Mouse (Mus musculus): ENCODE results near the gene Gm6904.
"Not testable (repeated sequence)": the region's sequence is repeated elsewhere in the genome, so short reads cannot be mapped to it uniquely, and the experiment has no call there.

Gene Gm6904

DNA sequence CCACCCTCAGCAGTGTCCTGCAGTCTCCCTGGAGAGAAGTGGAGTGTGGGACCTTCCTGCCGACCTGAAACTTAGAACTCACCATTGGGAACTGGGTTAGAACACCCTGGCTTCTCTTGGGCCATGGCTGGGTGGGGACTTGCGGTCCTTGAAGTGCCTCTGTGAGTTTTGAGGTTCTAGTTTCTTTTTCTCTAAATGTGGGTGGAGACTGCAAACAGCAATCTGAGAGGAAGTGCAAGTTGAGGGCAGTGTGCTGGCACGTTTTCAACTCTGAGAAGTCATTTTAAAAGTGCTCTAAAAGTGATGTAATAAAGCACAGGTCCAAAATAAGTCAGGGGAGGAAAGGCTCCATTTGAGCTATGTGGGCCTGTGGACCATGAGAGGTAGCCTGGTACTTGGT lies at the start of gene Gm6904:
TSS of gene Gm6904 (minus strand) at position 161 of the 400 bp plus-strand sequence.
- in situ Hi-C loops (cut with MboI, MseI): no loop called here

DNA sequence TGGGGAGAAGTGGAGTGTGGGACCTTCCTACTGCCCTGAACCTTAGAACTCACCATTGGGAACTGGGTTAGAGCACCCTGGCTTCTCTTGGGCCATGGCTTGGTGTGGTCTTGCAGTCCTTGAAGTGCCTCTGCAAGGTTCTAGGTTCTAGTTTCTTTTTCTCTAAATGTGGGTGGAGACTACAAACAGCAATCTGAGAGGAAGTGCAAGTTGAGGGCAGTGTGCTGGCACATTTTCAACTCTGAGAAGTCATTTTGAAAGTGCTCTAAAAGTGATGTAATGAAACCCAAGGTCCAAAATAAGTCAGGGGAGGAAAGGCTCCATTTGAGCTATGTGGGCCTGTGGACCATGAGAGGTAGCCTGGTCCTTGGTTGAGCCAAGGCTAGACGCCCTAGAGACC lies 37.4 kb upstream of the Gm6904 start, which contains the start of gene Phf11a:
TSS of gene Phf11a (minus strand) at position 132 of the 400 bp plus-strand sequence.
- in situ Hi-C loops (cut with MboI, MseI): not testable (repeated sequence)

DNA sequence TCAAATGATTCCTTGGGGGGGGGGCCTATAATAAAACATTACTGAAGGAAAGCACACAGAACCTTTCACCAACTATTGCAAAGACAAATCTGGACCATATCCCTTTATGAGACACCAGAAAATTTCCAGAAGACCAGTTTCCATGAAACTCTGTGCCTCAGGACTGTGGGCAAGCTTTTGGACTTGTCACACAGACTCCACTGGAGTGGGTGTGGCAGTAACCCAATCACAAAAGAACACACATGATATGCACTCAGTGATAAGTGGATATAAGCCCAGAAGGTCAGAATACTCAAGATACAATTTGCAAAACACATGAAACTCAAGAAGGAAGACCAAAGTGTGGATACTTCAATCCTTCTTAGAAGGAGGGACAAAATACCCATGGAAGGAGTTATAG lies 31.8 kb upstream of the Gm6904 start:
- in situ Hi-C loops (cut with MboI, MseI): loop anchor here (5.0 kb wide), 1 partner anchor 46 kb away; no protein-coding TSS in a partner anchor

DNA sequence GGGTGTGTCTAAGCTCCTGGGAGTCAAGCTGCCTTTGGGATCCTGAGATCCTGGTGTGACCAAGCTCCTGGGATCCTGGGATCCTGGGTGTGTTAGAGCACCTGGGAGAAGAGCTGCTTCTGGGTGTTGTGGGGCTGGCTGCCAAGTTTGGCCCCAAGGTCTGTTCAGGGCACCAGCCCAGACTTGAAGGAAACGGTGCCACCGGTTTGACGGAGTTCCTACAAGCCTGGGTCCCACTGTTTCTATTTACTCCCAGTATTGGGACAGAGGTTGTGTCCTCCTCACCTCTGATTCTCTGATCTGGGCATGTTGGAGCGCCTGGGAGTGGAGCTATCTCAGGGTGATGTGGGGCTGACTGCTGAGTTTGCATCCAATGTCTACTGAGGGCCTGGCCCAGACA lies 14.9 kb upstream of the Gm6904 start:
- in situ Hi-C loops (cut with MboI, MseI): loop anchor here in 1 of 2 experiments (5.0 kb wide), 2 partner anchors 42 to 107 kb away; no protein-coding TSS in a partner anchor

DNA sequence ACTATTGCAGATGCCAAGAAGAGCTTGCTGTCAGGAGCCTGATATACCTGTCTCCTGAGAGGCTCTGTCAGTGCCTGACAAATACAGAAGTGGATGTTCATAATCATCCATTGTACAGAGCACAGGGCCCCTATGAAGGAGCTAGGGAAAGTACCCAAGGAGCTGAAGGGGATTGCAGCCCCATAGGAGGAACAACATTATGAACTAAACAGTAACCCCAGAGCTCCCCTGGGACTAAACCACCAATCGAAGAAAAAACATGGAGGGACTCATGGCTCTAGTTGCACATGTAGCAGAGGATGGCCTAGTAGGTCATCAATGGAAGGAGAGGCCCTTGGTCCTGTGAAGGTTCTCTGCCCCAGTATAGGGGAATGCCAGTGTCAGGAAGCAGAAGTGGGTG lies 4.2 kb downstream of the Gm6904 start:
- in situ Hi-C loops (cut with MboI, MseI): loop anchor here in 1 of 2 experiments (5.0 kb wide), 1 partner anchor 81 kb away; no protein-coding TSS in a partner anchor

DNA sequence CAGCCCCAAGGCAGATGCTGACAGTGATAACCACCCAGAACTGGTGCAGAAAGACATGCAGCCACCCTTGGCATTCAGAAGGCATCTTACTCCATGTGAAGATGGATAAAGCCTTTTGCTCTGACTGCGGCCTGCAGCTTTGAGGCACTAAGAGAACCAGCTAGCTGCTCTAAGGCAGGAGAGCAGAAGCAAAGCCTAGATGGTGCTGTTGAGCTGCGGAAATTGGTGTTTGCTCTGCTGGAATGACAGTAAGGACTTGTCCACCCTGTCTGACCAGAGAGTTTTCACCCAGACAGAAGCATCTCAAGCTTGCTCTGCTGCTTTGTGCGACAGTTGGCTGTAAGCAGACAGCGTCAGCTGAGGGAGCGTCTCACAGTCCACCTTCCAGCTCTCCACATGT lies 9.7 kb downstream of the Gm6904 start:
- in situ Hi-C loops (cut with MboI, MseI): not testable (repeated sequence)

DNA sequence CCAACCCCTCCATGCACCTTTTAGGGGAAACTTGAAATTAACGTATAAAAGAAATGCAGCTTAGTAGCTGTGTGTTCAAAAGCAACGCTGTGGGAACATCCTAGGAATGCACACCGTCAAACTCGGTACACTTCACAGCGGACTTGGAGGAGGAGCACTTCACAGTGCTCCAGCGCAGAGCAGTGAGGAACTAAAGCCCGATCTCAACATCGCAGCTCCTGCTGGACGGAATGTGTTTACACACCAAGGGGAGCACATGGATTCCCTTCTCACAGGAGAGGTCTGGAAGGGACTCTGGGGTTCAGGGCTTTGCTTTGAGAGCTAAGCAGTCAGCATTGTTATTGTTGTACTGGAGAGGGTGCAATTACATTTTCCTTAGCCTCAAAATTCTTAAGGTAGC lies 26.4 kb downstream of the Gm6904 start:
- in situ Hi-C loops (cut with MboI, MseI): no loop called here

DNA sequence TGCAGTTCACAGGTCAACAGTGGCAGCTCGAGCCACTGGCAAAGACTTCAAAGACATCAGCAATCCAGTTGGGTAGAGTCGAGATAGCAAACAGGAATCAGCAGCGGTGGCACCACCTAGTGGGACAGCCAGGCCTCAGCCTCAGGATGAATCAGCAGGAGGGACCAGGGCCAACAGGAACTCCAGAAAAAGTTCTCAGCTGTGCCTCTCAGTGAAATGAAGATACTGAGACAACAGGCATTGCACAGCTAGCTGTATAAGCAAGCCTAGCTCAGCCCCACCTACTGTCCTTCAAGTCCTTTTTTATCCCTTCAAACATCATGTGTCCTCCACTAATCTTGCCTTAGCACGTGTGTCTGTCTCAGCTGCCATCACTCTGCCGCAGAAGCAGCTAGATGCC lies 28.0 kb downstream of the Gm6904 start:
- in situ Hi-C loops (cut with MboI, MseI): no loop called here

DNA sequence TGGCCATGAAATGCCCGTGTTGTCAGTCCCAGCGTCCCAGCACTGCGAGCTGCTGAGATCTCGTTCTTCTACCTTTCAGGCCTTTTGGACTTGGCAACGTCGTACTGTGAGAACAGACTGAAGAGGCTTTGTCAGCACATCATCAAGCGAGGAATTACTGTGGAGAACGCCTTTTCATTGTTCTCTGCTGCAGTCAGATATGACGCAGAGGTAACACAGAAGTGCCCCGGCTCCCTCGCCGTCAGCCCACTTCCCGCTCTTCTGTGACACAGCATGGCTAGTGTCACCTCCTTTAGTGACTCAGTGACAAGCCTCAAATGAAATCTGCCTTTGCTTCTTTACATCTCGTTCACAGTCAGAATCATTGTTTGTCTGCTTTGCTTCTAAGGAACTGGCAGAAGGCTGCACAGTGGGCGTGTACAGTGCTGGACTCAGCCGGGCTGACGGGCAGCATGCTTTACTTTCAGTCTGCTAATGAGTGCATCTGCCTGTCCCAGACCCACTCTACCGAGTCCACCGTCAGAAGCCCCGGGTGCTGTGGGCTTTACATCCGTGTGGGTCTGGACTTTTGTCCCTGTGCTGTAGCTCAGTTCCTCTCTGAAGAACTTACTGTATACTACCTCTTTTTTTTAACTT lies 29.6 kb downstream of the Gm6904 start:
- in situ Hi-C loops (cut with MboI, MseI): no loop called here

DNA sequence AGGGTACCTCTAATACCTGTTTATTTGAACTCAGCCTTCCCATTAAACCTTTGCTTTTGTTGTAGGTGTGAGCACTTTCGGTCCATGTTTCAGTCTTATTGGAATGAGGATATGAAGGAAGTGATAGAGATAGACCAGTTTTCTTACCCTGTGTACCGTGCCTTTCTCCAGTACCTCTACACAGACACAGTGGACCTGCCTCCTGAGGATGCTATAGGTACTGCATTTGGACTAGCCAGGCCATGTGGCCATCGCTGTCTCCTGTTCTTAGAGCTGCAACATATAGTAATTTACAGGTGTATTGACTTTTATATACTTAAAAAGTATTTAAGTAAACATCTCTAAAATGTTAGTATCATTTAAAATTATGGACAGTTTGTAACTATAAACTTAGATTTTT lies 30.2 kb downstream of the Gm6904 start:
- in situ Hi-C loops (cut with MboI, MseI): no loop called here

DNA sequence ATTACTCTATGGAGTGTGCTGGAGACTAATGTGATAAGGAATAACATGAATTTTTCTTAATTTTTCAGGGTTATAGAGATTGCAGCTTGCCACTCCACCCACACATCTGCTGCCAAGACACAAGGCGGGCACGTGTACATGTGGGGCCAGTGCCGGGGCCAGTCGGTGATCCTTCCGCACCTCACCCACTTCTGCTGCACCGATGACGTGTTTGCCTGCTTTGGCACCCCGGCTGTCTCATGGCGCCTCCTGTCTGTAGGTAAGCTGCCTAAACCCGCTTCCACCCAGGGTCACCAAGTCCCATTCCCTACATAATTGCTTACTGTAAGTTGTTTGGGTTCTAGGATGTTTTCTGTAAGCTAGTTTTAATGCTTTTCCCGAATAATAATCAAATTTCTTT lies 33.8 kb downstream of the Gm6904 start:
- in situ Hi-C loops (cut with MboI, MseI): no loop called here

DNA sequence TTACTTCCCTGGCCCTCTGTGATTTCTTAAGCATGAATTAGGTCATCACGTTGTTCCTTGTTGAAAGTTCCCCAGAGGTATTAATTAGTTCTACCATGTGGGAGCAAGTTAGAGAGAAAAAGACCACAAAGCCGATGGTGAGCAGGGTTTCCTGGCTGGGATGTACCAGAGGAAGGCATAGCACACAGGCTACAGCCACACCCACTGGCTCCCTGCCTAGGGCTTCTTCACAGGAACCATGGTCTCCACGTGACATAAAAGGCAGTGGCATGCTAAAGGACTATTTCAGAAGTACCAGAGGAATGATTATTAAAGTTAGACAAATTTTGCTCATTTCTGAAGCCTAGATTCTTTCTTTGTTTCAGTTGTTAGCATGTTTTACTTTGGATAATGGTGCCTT lies 40.8 kb downstream of the Gm6904 start:
- in situ Hi-C loops (cut with MboI, MseI): no loop called here

DNA sequence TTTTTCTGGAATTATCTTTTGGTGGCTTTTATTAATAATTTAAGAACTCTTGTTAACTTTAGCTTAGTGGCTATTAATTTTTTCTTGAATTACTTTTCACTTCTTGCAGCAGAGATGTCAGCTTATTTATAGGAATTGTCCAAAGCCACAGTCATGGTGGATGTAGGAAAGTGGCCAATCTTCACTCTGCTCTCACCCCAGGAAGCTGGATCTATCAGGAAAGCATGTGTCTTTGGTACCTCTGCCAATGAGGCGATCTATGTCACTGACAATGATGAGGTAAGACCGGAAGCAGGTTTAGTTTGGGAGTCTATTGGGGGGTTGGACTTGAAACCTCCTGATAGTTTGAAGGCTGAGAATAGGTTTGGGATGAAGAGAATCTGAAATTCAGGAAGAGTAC lies 50.2 kb downstream of the Gm6904 start:
- in situ Hi-C loops (cut with MboI, MseI): loop anchor here (10.0 kb wide), 2 partner anchors 235 to 1525 kb away; partner anchors contain the start of genes Cab39l (in 1 of the 2) and Setdb2 (in 1 of the 2)

DNA sequence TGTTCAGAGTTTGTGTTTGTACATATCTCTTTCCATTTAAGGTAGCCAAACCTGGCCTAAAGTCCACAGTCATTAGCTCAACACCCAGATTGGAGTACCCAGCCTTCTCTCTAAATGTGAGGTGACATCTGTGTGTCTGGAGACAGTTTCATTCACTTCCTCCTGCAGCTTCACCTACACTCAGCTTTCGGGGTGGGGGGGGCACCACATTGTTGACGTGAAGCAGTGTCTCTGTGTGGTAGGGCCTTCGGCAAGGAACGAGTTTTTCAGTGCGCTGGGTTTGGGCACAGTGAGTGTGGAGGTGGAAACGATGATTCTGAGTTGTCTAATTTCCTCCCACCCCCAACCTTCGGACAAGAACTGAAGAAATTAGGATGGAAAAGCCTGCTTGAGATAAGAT lies 51.0 kb downstream of the Gm6904 start:
- in situ Hi-C loops (cut with MboI, MseI): loop anchor here (10.0 kb wide), 2 partner anchors 236 to 1526 kb away; partner anchors contain the start of genes Cab39l (in 1 of the 2) and Setdb2 (in 1 of the 2)

DNA sequence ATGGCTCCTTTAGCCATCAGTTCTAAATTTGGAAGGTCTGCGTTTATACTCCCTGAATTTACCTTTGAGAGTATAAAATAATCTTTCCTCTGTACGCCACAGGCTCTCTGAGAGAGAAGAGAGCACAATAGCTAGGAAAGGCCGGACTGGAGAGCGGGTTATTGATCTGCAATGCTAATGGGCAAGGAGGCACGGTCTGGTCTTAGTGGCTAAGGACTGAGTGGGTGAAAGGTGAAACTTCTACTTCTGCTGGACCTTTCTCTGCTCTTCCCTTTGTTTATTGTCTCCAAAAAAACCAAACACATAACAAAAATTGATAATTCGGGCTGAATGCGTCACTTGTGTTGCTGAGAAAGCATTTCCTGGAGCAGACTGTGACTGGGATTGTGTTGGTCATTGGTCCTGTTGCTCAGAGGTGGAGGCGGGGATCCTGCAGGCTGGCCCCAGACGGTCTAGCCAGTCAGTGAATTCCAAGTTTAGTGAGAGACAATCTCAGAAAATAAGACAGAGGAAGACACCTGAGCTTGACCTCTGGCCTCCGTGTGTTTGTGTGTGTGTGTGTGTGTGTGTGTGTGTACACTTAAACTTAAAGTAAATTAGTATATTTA lies 53.9 kb downstream of the Gm6904 start:
- in situ Hi-C loops (cut with MboI, MseI): loop anchor here (10.0 kb wide), 2 partner anchors 239 to 1529 kb away; partner anchors contain the start of genes Cab39l (in 1 of the 2) and Setdb2 (in 1 of the 2)

DNA sequence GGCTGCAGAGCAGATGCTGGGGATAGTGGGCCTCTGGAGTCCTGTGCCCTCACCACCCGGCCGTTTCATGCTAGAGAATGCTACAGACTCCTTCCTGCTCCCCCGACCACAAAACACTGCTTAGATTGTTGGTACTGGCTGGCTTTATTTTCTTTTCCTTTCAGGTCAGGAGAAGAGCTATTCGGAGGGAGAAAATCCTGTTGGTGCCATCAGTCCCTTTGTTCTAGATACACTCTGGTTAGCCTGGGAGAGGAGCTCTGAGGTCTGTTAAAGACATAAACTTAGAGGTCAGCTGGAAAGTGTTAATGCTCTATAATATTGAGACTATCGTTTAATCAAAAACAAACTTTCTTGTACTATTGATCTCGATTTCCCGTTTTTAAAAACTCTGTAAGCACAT lies 54.6 kb downstream of the Gm6904 start:
- in situ Hi-C loops (cut with MboI, MseI): loop anchor here (10.0 kb wide), 2 partner anchors 239 to 1529 kb away; partner anchors contain the start of genes Cab39l (in 1 of the 2) and Setdb2 (in 1 of the 2)

DNA sequence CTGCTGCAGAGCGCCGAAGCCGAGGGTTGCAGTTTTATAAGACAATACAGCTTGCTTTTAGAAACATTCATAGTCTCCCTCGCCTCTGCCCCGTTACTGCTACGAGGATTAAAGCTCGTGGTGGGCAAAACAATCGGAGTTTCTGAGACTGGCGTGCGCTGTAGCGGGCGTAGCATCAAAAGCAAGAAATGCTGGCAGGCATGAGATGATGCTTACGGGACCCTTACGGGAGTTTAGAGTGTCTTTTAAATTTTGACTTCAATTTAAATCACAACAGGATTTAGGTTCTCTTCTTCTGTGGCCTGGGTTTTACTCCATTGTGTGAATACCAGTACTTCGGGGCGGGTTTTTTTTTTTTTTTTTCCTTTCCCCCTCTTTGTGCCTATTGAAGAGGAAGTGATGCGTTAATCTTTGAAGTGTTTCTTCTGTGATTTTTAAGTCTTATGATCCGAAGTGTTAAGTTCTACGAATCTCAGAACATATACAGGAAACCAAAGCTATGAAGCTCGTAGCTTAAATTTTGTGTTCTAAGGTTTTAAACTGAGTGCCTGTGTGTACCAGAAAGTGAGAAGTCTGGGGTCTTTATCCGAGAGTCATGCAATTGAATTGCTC lies 58.3 kb downstream of the Gm6904 start:
- in situ Hi-C loops (cut with MboI, MseI): loop anchor here (10.0 kb wide), 2 partner anchors 243 to 1533 kb away; partner anchors contain the start of genes Cab39l (in 1 of the 2) and Setdb2 (in 1 of the 2)

DNA sequence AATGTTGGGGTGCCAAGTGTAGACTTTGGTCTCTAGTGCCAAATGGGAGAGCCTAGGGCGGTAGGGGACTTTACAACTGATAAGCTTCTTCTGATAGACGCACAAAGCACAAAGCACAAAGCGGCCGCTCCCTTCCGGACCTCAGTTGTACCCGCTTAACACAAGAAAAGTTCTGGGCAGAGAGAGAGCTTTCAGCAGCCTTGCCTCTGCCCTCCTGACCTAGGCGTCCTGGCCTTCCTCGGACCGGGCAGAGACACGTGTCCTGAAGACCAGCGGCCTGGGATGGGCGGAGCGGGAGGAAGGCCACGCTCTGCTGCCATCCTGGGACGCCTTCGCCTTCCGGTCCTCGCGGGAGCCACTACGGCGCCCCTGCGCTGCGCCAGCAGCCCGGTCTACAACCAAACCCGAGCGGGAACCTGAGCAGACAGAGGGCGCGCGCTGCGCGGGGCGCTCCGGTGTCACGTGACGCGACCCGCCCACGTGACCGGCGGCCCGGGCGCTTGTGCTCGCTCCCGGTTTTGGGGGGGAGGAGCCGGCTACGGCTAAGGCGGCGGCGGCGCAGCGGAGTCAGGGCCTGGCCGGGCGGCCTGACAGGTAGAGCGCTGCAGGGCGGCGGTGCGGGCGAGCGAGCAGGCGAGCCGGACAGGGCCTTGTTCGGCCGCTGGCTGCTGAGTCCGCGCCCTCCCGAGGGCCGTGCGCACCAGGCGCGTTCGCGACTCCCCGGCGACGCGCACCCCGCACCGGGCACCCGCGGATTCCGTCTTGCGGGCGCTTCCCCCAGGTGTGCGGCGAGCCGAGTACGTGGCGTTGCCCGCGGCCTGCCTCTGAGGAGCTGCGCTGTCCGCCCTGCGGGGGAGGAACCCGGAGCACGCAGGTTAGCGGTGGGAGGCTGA lies 59.1 kb downstream of the Gm6904 start, which contains the start of gene Rcbtb1:
TSS of gene Rcbtb1 (plus strand) at position 499 of the 893 bp plus-strand sequence.
- in situ Hi-C loops (cut with MboI, MseI): loop anchor here (10.0 kb wide), 2 partner anchors 244 to 1534 kb away; partner anchors contain the start of genes Cab39l (in 1 of the 2) and Setdb2 (in 1 of the 2)

Data from T-helper 17 cell (primary cell).